Mouse (Mus musculus) brain, embryonic 14.5 days (tissue): Measurements from ENCODE around the gene Vps16.

Experiments
- CTCF ChIP-seq: fragments of 200-500 bp; IDR thresholded peaks from 2 replicates; pipeline ENCODE4 v1.5.1; 2012; ENCODE audit warnings: inconsistent platforms, mild to moderate bottlenecking, moderate library complexity, borderline replicate concordance; ENCODE audit not compliant: insufficient read depth, insufficient read length; ENCODE audit errors: extremely low read depth
- POLR2A ChIP-seq: fragments of 200-500 bp; IDR thresholded peaks from 2 replicates; pipeline ENCODE4 v1.6.1; 2012; ENCODE audit warnings: mild to moderate bottlenecking, inconsistent platforms, borderline replicate concordance; ENCODE audit not compliant: poor library complexity, insufficient read depth, insufficient read length, severe bottlenecking; ENCODE audit errors: extremely low read depth

GRCm38 (mm10) chr2:130439840-130440480, 15.8 kb downstream of the Vps16 start:
- TF ChIP-seq CTCF, result no peak
- no peak for TF ChIP-seq POLR2A
